Mouse (Mus musculus): Measurements from ENCODE around the gene Stard8. TPM values are rescaled to one million over a fixed set of nuclear protein-coding genes. Genes with fewer than 3 reads are reported as not detected.

Stard8 gene
- total and polyA plus RNA-seq, 3 experiments = 0.39 to 2.3 TPM; not detected in 1

- TF ChIP-seq TCF12 (IDR thresholded peaks at IDR 0.05; ENCODE audit: low read depth, low read length) = no peak
These were observed 116.5 kb downstream of the Stard8 start (continued) for GRCm38 (mm10) chrX:99119510-99119909.

Other genes starting within 250 kb of the Stard8 start
- not detected in 2 replicates for gene Ophn1, start 112.2 kb upstream of the Stard8 start, total RNA-seq (2012; rRNA removed)
- not detected for gene Ophn1, start 112.2 kb upstream of the Stard8 start, polyA plus RNA-seq (2012; ENCODE audit: insufficient read depth in 1 of 2, insufficient read length in 2 of 2, low read depth in 1 of 2, low replicate concordance in 2 of 2, missing spikeins in 1 of 2)
- 15.3 and 19.0 TPM in 2 replicates for gene Yipf6, start 66.9 kb upstream of the Stard8 start, total RNA-seq (2012; rRNA removed)
- gene Yipf6, start 66.9 kb upstream of the Stard8 start, polyA plus RNA-seq (2012; ENCODE audit: insufficient read depth in 1 of 2, insufficient read length in 2 of 2, low read depth in 1 of 2, low replicate concordance in 2 of 2, missing spikeins in 1 of 2) = 10 to 100 TPM in 1 of 2 experiments, not detected in 1; 20.2 TPM
- 6.0 and 8.3 TPM in 2 replicates for gene Efnb1, start 132.9 kb downstream of the Stard8 start, total RNA-seq (2012; rRNA removed)
- 1 to 10 TPM in 1 of 2 experiments, not detected in 1; 8.2 TPM for gene Efnb1, start 132.9 kb downstream of the Stard8 start, polyA plus RNA-seq (2012; ENCODE audit: insufficient read depth in 1 of 2, insufficient read length in 2 of 2, low read depth in 1 of 2, low replicate concordance in 2 of 2, missing spikeins in 1 of 2)

Measured in MEL (cell line).